Mouse (Mus musculus) G1E (cell line): ENCODE measurements around the gene Slc4a8. TPM values are rescaled to one million over a fixed set of nuclear protein-coding genes. Genes with fewer than 3 reads are reported as not detected.

ENCODE experiments used
- ATAC-seq: 2 replicates; pipeline ENCODE4 v1.8.0; 2016; ENCODE audit warnings: mild to moderate bottlenecking; ENCODE audit not compliant: insufficient number of reproducible peaks, poor library complexity, low FRiP score, severe bottlenecking; ENCODE audit errors: extremely low read depth
- DNase-seq: peaks from one replicate; pipeline ENCODE4 v3.0.0; 2012; ENCODE audit warnings: low spot score
- H3K27me3 ChIP-seq: 2 replicates; pipeline ENCODE4 v1.6.1; 2012; ENCODE audit warnings: mild to moderate bottlenecking, low read length, inconsistent platforms; ENCODE audit not compliant: insufficient read depth
- H3K36me3 ChIP-seq: replicated peaks from 2 replicates; pipeline ENCODE3; 2012; ENCODE audit warnings: mild to moderate bottlenecking, inconsistent platforms
- H3K4me1 ChIP-seq: 2 replicates; pipeline ENCODE4 v1.6.1; 2012; ENCODE audit warnings: low read depth, low read length, inconsistent platforms, mixed read lengths; ENCODE audit not compliant: insufficient read depth
- H3K4me3 ChIP-seq: 2 replicates; pipeline ENCODE4 v1.5.1; 2012; ENCODE audit warnings: low read depth, mild to moderate bottlenecking, inconsistent platforms, low read length, moderate library complexity, mixed read lengths
- H3K9me3 ChIP-seq: replicated peaks from 2 replicates; pipeline ENCODE4 v1.6.1; 2012; ENCODE audit warnings: inconsistent platforms
- CTCF ChIP-seq: IDR thresholded peaks from 2 replicates; pipeline ENCODE4 v1.5.1; 2012; ENCODE audit warnings: low read depth, low read length, inconsistent platforms, mixed read lengths
- GATA1 ChIP-seq: IDR thresholded peaks from 2 replicates; pipeline ENCODE4 v1.6.1; 2012; ENCODE audit warnings: borderline replicate concordance, low read length, inconsistent platforms, mixed read lengths
- GATA2 ChIP-seq: IDR thresholded peaks from 2 replicates; pipeline ENCODE4 v1.6.1; 2012; ENCODE audit warnings: low read depth, low read length, inconsistent platforms, borderline replicate concordance
- POLR2AphosphoS5 ChIP-seq: IDR thresholded peaks from 2 replicates; pipeline ENCODE4 v1.6.1; 2012; ENCODE audit warnings: low read depth, low read length, inconsistent platforms; ENCODE audit not compliant: insufficient replicate concordance
- TAL1 ChIP-seq: conservative IDR thresholded peaks from 2 replicates; pipeline ENCODE4 v1.6.1; 2012; ENCODE audit warnings: low read depth, low read length, inconsistent platforms, mixed read lengths
- polyA plus RNA-seq: library from polyadenylated mRNA; stranded (reverse); fragments of >175 nt; gene quantifications from 2 replicates; pipeline ENCODE4 v1.2.3, GENCODE M21; 2012
- total RNA-seq, 2 experiments: library from RNA; stranded (forward) in 1 of 2; stranded (reverse) in 1 of 2; fragments of 200-1000 nt in 1 of 2; fragments of >200 nt in 1 of 2; fragmentation: Nextera tagmentation in 1 of 2; gene quantifications; 2 replicates each; pipeline ENCODE4 v1.2.3; 2014 to 2017

The Slc4a8 gene
- total and polyA plus RNA-seq, 3 experiments = 0.27 TPM; not detected in 2

DNA sequence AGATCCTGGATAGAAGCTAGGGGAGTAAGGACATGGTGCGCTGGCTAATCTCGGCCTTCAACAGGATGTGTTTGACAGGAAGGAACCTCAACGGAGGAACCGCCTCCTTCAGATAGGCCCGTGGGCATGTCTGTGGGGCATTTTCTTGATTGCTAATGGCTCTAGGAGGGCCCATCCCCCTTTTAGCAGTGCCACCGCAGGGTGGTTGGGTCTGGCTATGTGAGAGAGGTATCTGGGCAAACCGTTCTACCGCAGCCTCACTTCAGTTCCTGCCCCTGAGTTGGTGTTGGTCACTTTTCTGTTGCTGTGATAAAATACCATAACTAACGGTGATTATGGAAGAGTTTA is 25.6 kb upstream of the Slc4a8 start:
- peaks cover 4% of the 10 kb centered on the region; the same call in 1 of the 2 replicates for H3K9me3 ChIP-seq
- TF ChIP-seq TAL1 (no peak), POLR2AphosphoS5 (no peak), GATA1 (no peak), CTCF (no peak), GATA2 (no peak)
- no peak overlapping the region for H3K4me3 ChIP-seq
- DNase-seq = no peak
- no peaks in the 10 kb centered on the region for H3K4me1 ChIP-seq
- ATAC-seq = no peak
- H3K36me3 ChIP-seq = no peaks in the 10 kb centered on the region
- no peaks in the 10 kb centered on the region for H3K27me3 ChIP-seq

- Histone ChIP-seq H3K4me3 (no peak overlapping the region), H3K36me3 (no peaks in the 10 kb centered on the region), H3K4me1 (no peaks in the 10 kb centered on the region), H3K9me3 (peaks cover 4% of the 10 kb centered on the region; the same call in 1 of the 2 replicates), H3K27me3 (no peaks in the 10 kb centered on the region)
- DNase-seq (no peak), ATAC-seq (no peak)
- TF ChIP-seq GATA2 (no peak), CTCF (no peak), GATA1 (no peak), TAL1 (no peak), POLR2AphosphoS5 (no peak)
Measured at GRCm38 (mm10) chr15:100737667-100738066, 23.9 kb upstream of the Slc4a8 start.

- H3K4me1 ChIP-seq = no peaks in the 10 kb centered on the region
- H3K4me3 ChIP-seq = no peak overlapping the region
- no peak for DNase-seq
Measured at GRCm38 (mm10) chr15:100738351-100738781, 23.2 kb upstream of the Slc4a8 start.

DNA sequence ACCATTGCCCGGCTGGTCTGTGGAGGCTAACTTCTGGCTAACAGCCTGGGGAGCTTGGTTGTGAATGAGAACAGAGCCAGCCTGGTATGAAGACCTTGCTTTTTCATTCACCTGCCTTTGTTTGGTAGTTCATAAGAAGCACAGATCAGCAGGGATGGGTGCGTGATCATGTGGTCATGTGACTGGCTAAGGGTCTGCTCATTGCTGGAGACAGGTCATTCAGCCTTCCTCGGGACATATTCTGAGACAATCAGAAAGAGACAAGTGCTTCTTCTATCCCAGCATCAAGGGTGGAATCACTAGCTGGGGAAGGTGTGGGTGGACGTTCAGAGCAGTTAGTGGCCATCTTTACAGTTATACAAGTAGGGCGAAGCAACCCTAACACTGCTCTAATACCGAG is 22.1 kb upstream of the Slc4a8 start:
- Histone ChIP-seq H3K9me3 (peaks cover 7% of the 10 kb centered on the region), H3K36me3 (no peaks in the 10 kb centered on the region), H3K27me3 (no peaks in the 10 kb centered on the region), H3K4me3 (no peak overlapping the region), H3K4me1 (no peaks in the 10 kb centered on the region)
- DNase-seq = no peak
- no peak for TF ChIP-seq TAL1
- no peak for TF ChIP-seq GATA1
- TF ChIP-seq CTCF = no peak
- TF ChIP-seq POLR2AphosphoS5 = no peak
- no peak for TF ChIP-seq GATA2
- ATAC-seq = no peak

More at GRCm38 (mm10) chr15:100738351-100738781, 23.2 kb upstream of the Slc4a8 start:
- H3K36me3 ChIP-seq = no peaks in the 10 kb centered on the region
- H3K27me3 ChIP-seq = no peaks in the 10 kb centered on the region
- H3K9me3 ChIP-seq = peaks cover 6% of the 10 kb centered on the region
- no peak; the same call in 1 of the 2 replicates for ATAC-seq
- TF ChIP-seq GATA1 = no peak
- no peak for TF ChIP-seq CTCF
- TF ChIP-seq POLR2AphosphoS5 = no peak
- no peak for TF ChIP-seq TAL1
- no peak for TF ChIP-seq GATA2

DNA sequence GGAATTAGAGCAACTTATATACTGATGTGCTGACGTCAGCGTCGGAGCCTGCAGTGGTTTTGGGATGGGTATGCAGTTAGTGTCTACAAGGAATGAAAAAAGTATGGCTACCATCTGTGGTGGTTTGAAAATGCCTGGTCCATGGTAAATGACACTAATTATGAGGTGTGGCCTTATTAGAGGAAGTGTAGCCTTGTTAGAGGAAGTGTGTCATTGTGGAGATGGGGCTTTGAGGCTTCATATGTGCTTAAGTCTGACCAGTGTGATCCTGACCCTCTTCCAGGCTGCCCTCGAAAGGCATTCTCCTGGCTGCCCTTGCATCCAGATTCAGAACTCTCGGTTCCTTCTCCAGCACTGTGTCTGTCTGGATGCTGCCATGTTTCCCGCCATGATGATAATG is 18.3 kb upstream of the Slc4a8 start:
- no peak for DNase-seq
- peaks cover 5% of the 10 kb centered on the region; the same call in 1 of the 2 replicates for H3K9me3 ChIP-seq
- no peaks in the 10 kb centered on the region for H3K4me1 ChIP-seq
- no peak for ATAC-seq
- no peak overlapping the region for H3K4me3 ChIP-seq
- no peak for TF ChIP-seq TAL1
- no peaks in the 10 kb centered on the region for H3K27me3 ChIP-seq
- no peaks in the 10 kb centered on the region for H3K36me3 ChIP-seq

DNA sequence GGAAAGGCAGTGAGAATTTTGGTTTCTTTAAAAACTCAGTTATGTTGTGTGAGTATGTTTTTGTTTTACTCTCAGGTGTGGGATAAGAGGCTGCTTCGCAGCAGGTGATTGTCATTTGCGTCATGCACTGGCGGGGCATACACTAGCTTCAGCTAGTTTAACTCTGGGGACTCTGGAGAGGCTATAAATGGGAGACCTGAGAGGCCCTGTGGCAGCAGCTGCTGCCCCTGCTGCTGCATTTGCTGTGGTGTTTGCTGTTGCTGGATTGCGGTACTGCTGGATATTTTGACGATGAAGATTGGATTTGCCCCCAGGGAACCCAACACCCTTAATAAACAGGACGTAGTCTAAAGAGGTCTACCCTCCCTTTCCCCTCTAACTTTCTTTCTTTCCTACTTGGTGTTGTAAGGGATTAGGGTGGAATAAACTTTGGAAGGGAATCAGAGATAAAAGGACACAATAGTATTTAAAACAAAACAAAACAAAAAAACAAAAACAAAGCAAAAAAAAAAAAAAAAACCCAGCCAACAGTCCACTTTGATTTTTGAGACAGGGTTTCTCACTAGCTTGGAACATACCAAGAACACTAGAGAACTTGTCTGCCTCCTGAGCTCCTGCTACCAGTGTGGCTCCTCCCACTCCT is 14.9 kb upstream of the Slc4a8 start:
- H3K9me3 ChIP-seq = peaks cover 7% of the 10 kb centered on the region; the same call in 1 of the 2 replicates
- no peak overlapping the region for H3K4me3 ChIP-seq
- ATAC-seq = no peak
- no peak for TF ChIP-seq GATA2
- no peak for TF ChIP-seq POLR2AphosphoS5
- no peak for TF ChIP-seq GATA1
- no peak for TF ChIP-seq TAL1
- TF ChIP-seq CTCF = no peak
- H3K27me3 ChIP-seq = no peaks in the 10 kb centered on the region
- H3K36me3 ChIP-seq = no peaks in the 10 kb centered on the region
- no peaks in the 10 kb centered on the region for H3K4me1 ChIP-seq
- DNase-seq = no peak
